Mouse (Mus musculus) stomach, postnatal 0 days (tissue): ENCODE measurements around the gene Mms19. TPM values are rescaled to one million over a fixed set of nuclear protein-coding genes. Genes with fewer than 3 reads are reported as not detected.
A peak's percentile ranks its signal among the peaks of the same experiment; 100 is the strongest.

ENCODE experiments used
- ATAC-seq: fragments of 200-750 bp; cut with Nextera tagmentation; 2 replicates; pipeline ENCODE4 v1.8.0; 2017; ENCODE audit not compliant: low FRiP score, low TSS enrichment
- DNase-seq: peaks from one replicate; pipeline ENCODE4 v3.0.0-alpha.2; 2016; ENCODE audit warnings: low spot score
- H3K27ac ChIP-seq: fragments of 300-500 bp; sonication (generic); replicated peaks from 2 replicates; pipeline ENCODE4 v1.5.1; 2014; ENCODE audit warnings: mild to moderate bottlenecking, control low read depth
- H3K27me3 ChIP-seq: fragments of 300-500 bp; sonication (generic); 2 replicates; pipeline ENCODE4 v1.6.1; 2014; ENCODE audit warnings: low read length; ENCODE audit not compliant: control insufficient read depth, insufficient read depth
- H3K36me3 ChIP-seq: fragments of 300-500 bp; sonication (generic); 2 replicates; pipeline ENCODE4 v1.6.1; 2014; ENCODE audit warnings: low read length, mixed read lengths; ENCODE audit not compliant: control insufficient read depth, insufficient read depth
- H3K4me1 ChIP-seq: fragments of 300-500 bp; sonication (generic); replicated peaks from 2 replicates; pipeline ENCODE4 v1.6.1; 2014; ENCODE audit warnings: antibody characterized with exemption; ENCODE audit not compliant: control insufficient read depth, insufficient read depth
- H3K4me2 ChIP-seq: fragments of 300-500 bp; sonication (generic); replicated peaks from 2 replicates; pipeline ENCODE4 v1.6.1; 2014; ENCODE audit warnings: low read depth, mild to moderate bottlenecking, control low read depth, moderate library complexity
- H3K4me3 ChIP-seq: fragments of 300-500 bp; sonication (generic); 2 replicates; pipeline ENCODE4 v1.5.1; 2014; ENCODE audit warnings: low read depth, low read length, control low read depth
- H3K9ac ChIP-seq: fragments of 300-500 bp; sonication (generic); 2 replicates; pipeline ENCODE4 v1.6.1; 2014; ENCODE audit warnings: mild to moderate bottlenecking, low read length, control low read depth, mixed read lengths
- H3K9me3 ChIP-seq: fragments of 300-500 bp; sonication (generic); 2 replicates; pipeline ENCODE4 v1.6.1; 2016; ENCODE audit warnings: low read length; ENCODE audit not compliant: control insufficient read depth
- CTCF ChIP-seq: IDR thresholded peaks from 2 replicates; pipeline ENCODE4 v1.5.1; 2016; ENCODE audit warnings: antibody characterized with exemption, low read depth, mild to moderate bottlenecking, moderate library complexity
- EP300 ChIP-seq: optimal IDR thresholded peaks from 2 replicates; pipeline ENCODE3; 2016; ENCODE audit warnings: antibody characterized with exemption
- WGBS: fragments of 180-500 bp; shearing (Covaris S2); extraction: QIAGEN DNeasy Blood & Tissue Kit; methylation state at CpG from one replicate; pipeline ENCODE4 v1.1.7; 2014; 5-methylcytosine and 5-hydroxymethylcytosine counted together
- polyA plus RNA-seq: library from polyadenylated mRNA; unstranded; fragments of >200 nt; fragmentation: Nextera tagmentation; extraction: Ambion mirVana; gene quantifications from 2 replicates; pipeline ENCODE4 v1.2.1, GENCODE M21; 2015

The Mms19 gene
- polyA plus RNA-seq, 1 experiment from 2014 or later, result 10.2 TPM

- no peak for DNase-seq
- peaks cover 4% of the 10 kb centered on the region; the same call in 1 of the 2 replicates for H3K36me3 ChIP-seq
- H3K9me3 ChIP-seq, result no peaks in the 10 kb centered on the region
- H3K4me1 ChIP-seq, result no peaks in the 10 kb centered on the region; the same call in 1 of the 2 replicates
- no peaks in the 10 kb centered on the region for H3K27me3 ChIP-seq
- no peak for TF ChIP-seq EP300
- TF ChIP-seq CTCF, result no peak
- no peak overlapping the region for H3K4me2 ChIP-seq
- H3K27ac ChIP-seq, result 0 out of 2 replicates have a peak overlapping the region, but pooled peaks have one; percentile 8
- ATAC-seq, result no peak
- no peak overlapping the region for H3K9ac ChIP-seq
- no peak overlapping the region for H3K4me3 ChIP-seq
- WGBS, result 56% methylated on average over 13 of the region's 13 CpGs
Measured at GRCm38 (mm10) chr19:41973891-41974794, 6.8 kb downstream of the Mms19 start.

GRCm38 (mm10) chr19:41969618-41970017, 11.3 kb downstream of the Mms19 start:
- no peak for ATAC-seq

GRCm38 (mm10) chr19:41953574-41953973, 27.4 kb downstream of the Mms19 start:
- Histone ChIP-seq H3K4me1 (no peaks in the 10 kb centered on the region), H3K9me3 (no peaks in the 10 kb centered on the region), H3K4me3 (no peak overlapping the region), H3K4me2 (no peak overlapping the region), H3K36me3 (peaks cover 25% of the 10 kb centered on the region), H3K9ac (no peak overlapping the region), H3K27me3 (no peaks in the 10 kb centered on the region), H3K27ac (no peak overlapping the region)
- no peak for DNase-seq
- TF ChIP-seq CTCF (no peak), EP300 (no peak)
- 79% methylated on average over 3 of the region's 3 CpGs for WGBS
- no peak for ATAC-seq

More at GRCm38 (mm10) chr19:41969618-41970017, 11.3 kb downstream of the Mms19 start:
- WGBS, result 88% methylated on average over 7 of the region's 7 CpGs
- no peak for DNase-seq
- no peaks in the 10 kb centered on the region; the same call in 1 of the 2 replicates for H3K4me1 ChIP-seq
- no peak overlapping the region for H3K9ac ChIP-seq
- TF ChIP-seq EP300, result no peak
- TF ChIP-seq CTCF, result no peak
- no peaks in the 10 kb centered on the region for H3K27me3 ChIP-seq
- no peak overlapping the region for H3K27ac ChIP-seq
- H3K9me3 ChIP-seq, result no peaks in the 10 kb centered on the region
- H3K4me2 ChIP-seq, result no peak overlapping the region
- peaks cover 3% of the 10 kb centered on the region for H3K36me3 ChIP-seq
- H3K4me3 ChIP-seq, result no peak overlapping the region

GRCm38 (mm10) chr19:41952287-41952686, 28.7 kb downstream of the Mms19 start:
- no peak overlapping the region for H3K4me3 ChIP-seq
- H3K36me3 ChIP-seq, result peaks cover 37% of the 10 kb centered on the region
- H3K4me1 ChIP-seq, result no peaks in the 10 kb centered on the region
- 63% methylated on average over 4 of the region's 4 CpGs for WGBS
- no peak overlapping the region for H3K27ac ChIP-seq
- no peaks in the 10 kb centered on the region for H3K9me3 ChIP-seq
- H3K27me3 ChIP-seq, result no peaks in the 10 kb centered on the region
- H3K9ac ChIP-seq, result no peak overlapping the region
- no peak overlapping the region for H3K4me2 ChIP-seq
- DNase-seq (peak; percentile 31), ATAC-seq (0 out of 2 replicates have a peak, but pooled peaks have one; percentile 32)
- TF ChIP-seq EP300 (no peak), CTCF (peak; percentile 71)

DNA sequence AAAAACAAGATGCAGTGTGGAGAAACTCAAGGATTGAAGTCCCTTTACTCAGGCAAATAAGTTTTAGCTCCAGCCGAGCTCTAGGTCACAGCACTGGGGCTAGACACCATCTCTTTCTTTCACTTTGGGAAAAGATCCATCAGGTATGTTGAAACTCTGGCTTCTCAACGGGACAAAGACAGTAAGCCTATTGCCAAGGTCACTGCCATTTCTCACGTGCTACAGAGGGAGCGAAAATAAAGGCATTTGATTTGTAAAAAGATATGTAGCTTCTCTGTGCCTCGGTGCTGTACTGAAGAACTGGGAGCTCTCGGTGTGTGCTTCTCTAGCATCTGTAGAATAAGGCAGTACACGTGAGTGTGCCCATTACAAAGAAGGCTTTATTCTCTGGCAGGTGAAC, 37.1 kb downstream of the Mms19 start:
- Histone ChIP-seq H3K4me1 (no peaks in the 10 kb centered on the region), H3K27me3 (no peaks in the 10 kb centered on the region), H3K4me2 (no peak overlapping the region), H3K9ac (no peak overlapping the region), H3K27ac (no peak overlapping the region), H3K36me3 (peaks cover 39% of the 10 kb centered on the region), H3K9me3 (no peaks in the 10 kb centered on the region), H3K4me3 (no peak overlapping the region)
- TF ChIP-seq EP300, result no peak
- no peak for TF ChIP-seq CTCF
- ATAC-seq (no peak), DNase-seq (no peak)
- 89% methylated on average over 7 of the region's 7 CpGs for WGBS

DNA sequence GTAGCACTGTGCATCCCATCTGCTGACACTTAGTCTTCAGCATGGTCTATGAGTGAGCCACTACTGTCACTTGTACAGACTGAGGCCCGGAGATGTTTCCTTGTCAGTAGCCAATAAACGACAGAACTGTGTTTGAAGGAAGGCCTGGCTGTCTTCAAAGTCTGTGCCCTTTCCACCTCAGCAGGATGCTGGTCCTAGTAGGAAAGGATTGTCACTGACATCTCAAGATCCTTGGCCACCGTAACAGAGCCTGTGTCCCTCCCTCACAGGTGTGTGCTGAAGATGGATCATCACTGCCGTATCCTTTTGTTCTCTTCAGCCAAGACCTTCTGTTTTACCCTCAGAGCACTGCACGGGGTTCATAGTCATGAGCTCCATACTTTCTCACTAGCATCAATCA, 42.4 kb downstream of the Mms19 start:
- 91% methylated on average over 5 of the region's 5 CpGs for WGBS
- Histone ChIP-seq H3K4me1 (no peaks in the 10 kb centered on the region; the same call in 1 of the 2 replicates), H3K4me3 (no peak overlapping the region), H3K27ac (no peak overlapping the region), H3K4me2 (no peak overlapping the region), H3K27me3 (no peaks in the 10 kb centered on the region), H3K9ac (no peak overlapping the region), H3K36me3 (peaks cover 15% of the 10 kb centered on the region), H3K9me3 (no peaks in the 10 kb centered on the region)
- ATAC-seq, result no peak
- TF ChIP-seq CTCF, result no peak
- TF ChIP-seq EP300, result no peak
- no peak for DNase-seq
